Mouse (Mus musculus) left cerebral cortex, postnatal 4 days (tissue): ENCODE data around the gene Tmem170b. TPM values are rescaled to one million over a fixed set of nuclear protein-coding genes. Genes with fewer than 3 reads are reported as not detected.
"Not testable (repeated sequence)": the region's sequence is repeated elsewhere in the genome, so short reads cannot be mapped to it uniquely, and the experiment has no call there.

Experiments
- DNase-seq: peaks from one replicate; pipeline ENCODE4 v3.0.0-alpha.2; 2022
- intact Hi-C: fragments of 180-260 bp; cut with DNase I; formaldehyde crosslinking; loops from one replicate; pipeline ENCODE4 v1.15.1; 2025
- total RNA-seq, 2 experiments: library from RNA; stranded (reverse); gene quantifications; 2 replicates each; pipeline ENCODE4 v1.2.3; 2021

Gene Tmem170b
- total RNA-seq, 2 experiments from 2014 or later = 99.4 to 99.5 TPM

GRCm38 (mm10) chr13:41662401-41663070, 56.8 kb downstream of the Tmem170b start:
- DNase-seq = peak; percentile 44
- intact Hi-C loops = no loop called here

- intact Hi-C loops = no loop called here
- no peak for DNase-seq
Observed at GRCm38 (mm10) chr13:41663501-41664195, 57.9 kb downstream of the Tmem170b start.

- intact Hi-C loops = no loop called here
- no peak for DNase-seq
Observed at GRCm38 (mm10) chr13:41669951-41670350, 64.2 kb downstream of the Tmem170b start.

GRCm38 (mm10) chr13:41670386-41671130, 64.9 kb downstream of the Tmem170b start:
- intact Hi-C loops = no loop called here
- DNase-seq = no peak

- intact Hi-C loops = no loop called here
- DNase-seq = no peak
Observed at GRCm38 (mm10) chr13:41671136-41671705, 65.5 kb downstream of the Tmem170b start.

GRCm38 (mm10) chr13:41672904-41673303, 67.2 kb downstream of the Tmem170b start:
- intact Hi-C loops, DNase-seq: not testable (repeated sequence)

- intact Hi-C loops = no loop called here
- DNase-seq = no peak
Observed at GRCm38 (mm10) chr13:41673541-41673940, 67.8 kb downstream of the Tmem170b start.

- DNase-seq = not testable (repeated sequence)
Observed at GRCm38 (mm10) chr13:41674608-41675007, 68.9 kb downstream of the Tmem170b start.

GRCm38 (mm10) chr13:41675498-41675897, 69.8 kb downstream of the Tmem170b start:
- no peak for DNase-seq
- intact Hi-C loops = no loop called here

More at GRCm38 (mm10) chr13:41674608-41675007, 68.9 kb downstream of the Tmem170b start:
- intact Hi-C loops = not testable (repeated sequence)

- intact Hi-C loops = no loop called here
- DNase-seq = no peak
Observed at GRCm38 (mm10) chr13:41675966-41676835, 70.5 kb downstream of the Tmem170b start.

- DNase-seq = peak; percentile 26
- intact Hi-C loops = no loop called here
Observed at GRCm38 (mm10) chr13:41676836-41677186, 71.1 kb downstream of the Tmem170b start.

GRCm38 (mm10) chr13:41680854-41681549, 75.3 kb downstream of the Tmem170b start:
- no peak for DNase-seq
- intact Hi-C loops = no loop called here

GRCm38 (mm10) chr13:41682341-41683119, 76.8 kb downstream of the Tmem170b start:
- intact Hi-C loops = no loop called here
- no peak for DNase-seq

- no peak for DNase-seq
- intact Hi-C loops = no loop called here
Observed at GRCm38 (mm10) chr13:41683356-41684012, 77.8 kb downstream of the Tmem170b start.

- intact Hi-C loops = no loop called here
Observed at GRCm38 (mm10) chr13:41685499-41685898, 79.8 kb downstream of the Tmem170b start.

GRCm38 (mm10) chr13:41689055-41689454, 83.3 kb downstream of the Tmem170b start:
- intact Hi-C loops = no loop called here
- no peak for DNase-seq

More at GRCm38 (mm10) chr13:41685499-41685898, 79.8 kb downstream of the Tmem170b start:
- no peak for DNase-seq

GRCm38 (mm10) chr13:41689598-41690045, 83.9 kb downstream of the Tmem170b start:
- no peak for DNase-seq
- intact Hi-C loops = no loop called here
